In genomic region chr14:101597096-101597715, GRCm38 (mm10) we compare ENCODE assay signal across 21 mouse cellular contexts. TPM values are rescaled to one million over a fixed set of nuclear protein-coding genes. Genes with fewer than 3 reads are reported as not detected.
DNase-seq lines count a peak whose midpoint lies in the region; ATAC-seq and TF ChIP-seq lines count a peak whose summit lies in the region.
"Had no signal": no experiment of that assay in that cellular context is flagged by ENCODE, and none has a peak within 500 bp of the region (broad histone marks: within the 10 kb centered on the region; RNA-seq: fewer than 3 reads in every experiment).

No protein-coding gene starts in this region.

- H3K27ac ChIP-seq in forebrain, embryonic 11.5 days (ENCODE audit: low read depth, low read length) = no peak overlapping the region
- no peak overlapping the region for H3K27ac ChIP-seq in forebrain, postnatal 0 days (ENCODE audit: low read depth, low read length)
- H3K27ac ChIP-seq in kidney, postnatal 0 days = no peak overlapping the region
- H3K27ac ChIP-seq in kidney, embryonic 15.5 days = no peak overlapping the region
- no peak overlapping the region for H3K27ac ChIP-seq in midbrain, embryonic 13.5 days
- no peak overlapping the region for H3K27ac ChIP-seq in midbrain, embryonic 16.5 days (ENCODE audit: low read length)
- H3K27ac ChIP-seq: left cerebral cortex, adult 2 months; neural tube, embryonic 12.5 days had no signal

- 86% methylated on average over 12 of the region's 14 CpGs for WGBS in forebrain, embryonic 11.5 days
- WGBS in forebrain, postnatal 0 days = 89% methylated on average over 11 of the region's 14 CpGs
- WGBS in kidney, postnatal 0 days = 89% methylated on average over 13 of the region's 14 CpGs
- 89% methylated on average over 13 of the region's 14 CpGs for WGBS in kidney, embryonic 15.5 days
- WGBS in midbrain, embryonic 13.5 days = 89% methylated on average over 11 of the region's 14 CpGs
- 94% methylated on average over 12 of the region's 14 CpGs for WGBS in midbrain, embryonic 16.5 days

- H3K4me2 ChIP-seq in forebrain, embryonic 11.5 days (ENCODE audit: low read depth, low read length, severe bottlenecking) = no peak overlapping the region
- no peak overlapping the region for H3K4me2 ChIP-seq in forebrain, postnatal 0 days (ENCODE audit: low read depth)
- no peak overlapping the region for H3K4me2 ChIP-seq in kidney, postnatal 0 days (ENCODE audit: low read length)
- H3K4me2 ChIP-seq in kidney, embryonic 15.5 days = no peak overlapping the region
- H3K4me2 ChIP-seq in midbrain, embryonic 13.5 days (replicated peaks) = no peak overlapping the region
- H3K4me2 ChIP-seq in midbrain, embryonic 16.5 days (ENCODE audit: low read length) = no peak overlapping the region
- H3K4me2 ChIP-seq: liver, embryonic 11.5 days; neural tube, embryonic 12.5 days had no signal

- no peak overlapping the region for H3K4me3 ChIP-seq in forebrain, embryonic 11.5 days (ENCODE audit: low read depth, low read length)
- H3K4me3 ChIP-seq in forebrain, postnatal 0 days (ENCODE audit: low read depth, low read length) = no peak overlapping the region
- H3K4me3 ChIP-seq in kidney, postnatal 0 days (replicated peaks; ENCODE audit: low read depth, low read length) = no peak overlapping the region
- H3K4me3 ChIP-seq in kidney, embryonic 15.5 days (replicated peaks) = no peak overlapping the region
- no peak overlapping the region for H3K4me3 ChIP-seq in midbrain, embryonic 13.5 days (replicated peaks)
- H3K4me3 ChIP-seq in midbrain, embryonic 16.5 days (ENCODE audit: low read depth, low read length) = no peak overlapping the region
- H3K4me3 ChIP-seq: erythroblast, embryonic 14.5 days; left cerebral cortex, adult 2 months; neural tube, embryonic 12.5 days had no signal

- ATAC-seq in forebrain, embryonic 11.5 days (replicated peaks; ENCODE audit: low FRiP score) = peak; percentile 31; the same call in 1 of the 2 replicates
- ATAC-seq in forebrain, postnatal 0 days = no peak
- ATAC-seq in kidney, postnatal 0 days (replicated peaks; ENCODE audit: low FRiP score, low read depth) = 0 out of 2 replicates have a peak, but pooled peaks have one; percentile 11
- ATAC-seq in kidney, embryonic 15.5 days (replicated peaks; ENCODE audit: low FRiP score) = no peak
- ATAC-seq in midbrain, embryonic 13.5 days = 0 out of 2 replicates have a peak, but pooled peaks have one; percentile 24
- ATAC-seq in midbrain, embryonic 16.5 days = no peak
- ATAC-seq: forebrain, embryonic 16.5 days had no signal

- no peaks in the 10 kb centered on the region for H3K4me1 ChIP-seq in forebrain, embryonic 11.5 days (replicated peaks; ENCODE audit: control insufficient read depth, insufficient read depth, low read length)
- H3K4me1 ChIP-seq in forebrain, postnatal 0 days (ENCODE audit: insufficient read depth) = no peaks in the 10 kb centered on the region
- 0 out of 2 replicates have a peak, but pooled peaks cover 4% of the 10 kb centered on the region for H3K4me1 ChIP-seq in kidney, postnatal 0 days (replicated peaks; ENCODE audit: insufficient read depth, low read length)
- peaks cover 10% of the 10 kb centered on the region; the same call in 1 of the 2 replicates for H3K4me1 ChIP-seq in kidney, embryonic 15.5 days
- no peaks in the 10 kb centered on the region for H3K4me1 ChIP-seq in midbrain, embryonic 13.5 days (replicated peaks)
- no peaks in the 10 kb centered on the region for H3K4me1 ChIP-seq in midbrain, embryonic 16.5 days (ENCODE audit: control insufficient read depth, insufficient read depth, low read length)
- H3K4me1 ChIP-seq: neural tube, embryonic 12.5 days had no signal

- no peaks in the 10 kb centered on the region for H3K36me3 ChIP-seq in forebrain, embryonic 11.5 days (ENCODE audit: control insufficient read depth, insufficient read depth, low read length)
- H3K36me3 ChIP-seq in forebrain, postnatal 0 days (ENCODE audit: insufficient read depth) = no peaks in the 10 kb centered on the region
- no peaks in the 10 kb centered on the region for H3K36me3 ChIP-seq in kidney, postnatal 0 days (ENCODE audit: insufficient read depth, low read length)
- H3K36me3 ChIP-seq in kidney, embryonic 15.5 days = no peaks in the 10 kb centered on the region
- no peaks in the 10 kb centered on the region for H3K36me3 ChIP-seq in midbrain, embryonic 13.5 days
- no peaks in the 10 kb centered on the region for H3K36me3 ChIP-seq in midbrain, embryonic 16.5 days (ENCODE audit: control insufficient read depth, insufficient read depth, low read length)
- H3K36me3 ChIP-seq: neural tube, embryonic 12.5 days had no signal

- no peak for TF ChIP-seq CTCF in forebrain, postnatal 0 days (IDR thresholded peaks at IDR 0.05; ENCODE audit: low read depth)
- TF ChIP-seq CTCF in kidney, postnatal 0 days (IDR thresholded peaks at IDR 0.05; ENCODE audit: low read depth) = no peak

- H3K9me3 ChIP-seq in forebrain, embryonic 11.5 days (ENCODE audit: control insufficient read depth, low read length) = no peaks in the 10 kb centered on the region
- no peaks in the 10 kb centered on the region for H3K9me3 ChIP-seq in forebrain, postnatal 0 days (ENCODE audit: low read length)
- H3K9me3 ChIP-seq in kidney, postnatal 0 days (replicated peaks; ENCODE audit: low read length) = no peaks in the 10 kb centered on the region
- no peaks in the 10 kb centered on the region for H3K9me3 ChIP-seq in kidney, embryonic 15.5 days (replicated peaks)
- H3K9me3 ChIP-seq in midbrain, embryonic 13.5 days = no peaks in the 10 kb centered on the region
- no peaks in the 10 kb centered on the region for H3K9me3 ChIP-seq in midbrain, embryonic 16.5 days (replicated peaks; ENCODE audit: control insufficient read depth, low read length, poor library complexity, severe bottlenecking)
- H3K9me3 ChIP-seq: neural tube, embryonic 12.5 days had no signal

- H3K27me3 ChIP-seq in forebrain, embryonic 11.5 days (ENCODE audit: control insufficient read depth, insufficient read depth, low read length) = no peaks in the 10 kb centered on the region
- H3K27me3 ChIP-seq in forebrain, postnatal 0 days (ENCODE audit: insufficient read depth, low read length) = no peaks in the 10 kb centered on the region
- no peaks in the 10 kb centered on the region for H3K27me3 ChIP-seq in kidney, postnatal 0 days (ENCODE audit: insufficient read depth, low read length)
- H3K27me3 ChIP-seq in kidney, embryonic 15.5 days = no peaks in the 10 kb centered on the region
- no peaks in the 10 kb centered on the region for H3K27me3 ChIP-seq in midbrain, embryonic 13.5 days
- no peaks in the 10 kb centered on the region for H3K27me3 ChIP-seq in midbrain, embryonic 16.5 days (ENCODE audit: control insufficient read depth, insufficient read depth, low read depth, low read length)
- H3K27me3 ChIP-seq: CH12.LX; neural tube, embryonic 12.5 days had no signal

- H3K9ac ChIP-seq in forebrain, embryonic 11.5 days (ENCODE audit: low read length) = no peak overlapping the region
- no peak overlapping the region for H3K9ac ChIP-seq in forebrain, postnatal 0 days
- no peak overlapping the region for H3K9ac ChIP-seq in kidney, postnatal 0 days (ENCODE audit: low read depth, low read length)
- H3K9ac ChIP-seq in kidney, embryonic 15.5 days = no peak overlapping the region
- H3K9ac ChIP-seq in midbrain, embryonic 13.5 days (replicated peaks) = no peak overlapping the region
- H3K9ac ChIP-seq in midbrain, embryonic 16.5 days (ENCODE audit: low read depth, low read length) = no peak overlapping the region
- H3K9ac ChIP-seq: neural tube, embryonic 12.5 days had no signal

- DNase-seq in forebrain, embryonic 11.5 days (ENCODE audit: low spot score) = no peak
- DNase-seq in forebrain, postnatal 0 days = no peak
- no peak for DNase-seq in kidney, postnatal 0 days (ENCODE audit: low spot score)
- DNase-seq in layer of hippocampus, postnatal 10 days (ENCODE audit: low spot score in 2 of 2) = no peak
- DNase-seq: adrenal gland, postnatal 25 days; cerebellum, adult 18-20 months; cerebellum, postnatal 36 days; gastrocnemius, postnatal 36 days; kidney, adult 11 months; kidney, postnatal 25 days; left cerebral cortex, postnatal 4 days; thymus, adult 18-20 months had no signal

RNA-seq across cellular contexts. Expression of gene Tbc1d4, which starts 11.8 kb away (rescaled TPM):
- 5.5 and 6.8 TPM in 2 replicates for polyA plus RNA-seq in forebrain, embryonic 11.5 days (2014; fragmentation: Nextera tagmentation; extraction: Ambion mirVana)
- total RNA-seq in forebrain, postnatal 0 days (2014; rRNA removed) = 10.8 and 14.7 TPM in 2 replicates
- polyA plus RNA-seq in forebrain, postnatal 0 days (2015; fragmentation: Nextera tagmentation; extraction: Ambion mirVana) = 5.2 and 6.9 TPM in 2 replicates
- 15.9 and 16.3 TPM in 2 replicates for polyA plus RNA-seq in kidney, postnatal 0 days (2015; fragmentation: Nextera tagmentation; extraction: Ambion mirVana)
- 20.1 and 20.4 TPM in 2 replicates for polyA plus RNA-seq in kidney, embryonic 15.5 days (2015; fragmentation: Nextera tagmentation; extraction: Ambion mirVana)
- polyA plus RNA-seq in midbrain, embryonic 13.5 days (2015; fragmentation: Nextera tagmentation; extraction: Ambion mirVana) = 6.5 and 7.0 TPM in 2 replicates
- 8.1 and 9.4 TPM in 2 replicates for polyA plus RNA-seq in midbrain, embryonic 16.5 days (2015; fragmentation: Nextera tagmentation; extraction: Ambion mirVana)
- 1 to 10 TPM; 8.0 to 8.1 TPM for total RNA-seq in layer of hippocampus, postnatal 10 days (2021)

RNA-seq across cellular contexts. Expression of gene Commd6, which starts 43.3 kb away (rescaled TPM):
- 110 and 113 TPM in 2 replicates for polyA plus RNA-seq in forebrain, embryonic 11.5 days (2014; fragmentation: Nextera tagmentation; extraction: Ambion mirVana)
- total RNA-seq in forebrain, postnatal 0 days (2014; rRNA removed) = 44.9 and 49.5 TPM in 2 replicates
- 71.4 and 72.4 TPM in 2 replicates for polyA plus RNA-seq in forebrain, postnatal 0 days (2015; fragmentation: Nextera tagmentation; extraction: Ambion mirVana)
- 110 and 113 TPM in 2 replicates for polyA plus RNA-seq in kidney, postnatal 0 days (2015; fragmentation: Nextera tagmentation; extraction: Ambion mirVana)
- polyA plus RNA-seq in kidney, embryonic 15.5 days (2015; fragmentation: Nextera tagmentation; extraction: Ambion mirVana) = 93.3 and 107 TPM in 2 replicates
- polyA plus RNA-seq in midbrain, embryonic 13.5 days (2015; fragmentation: Nextera tagmentation; extraction: Ambion mirVana) = 102 and 107 TPM in 2 replicates
- 84.8 and 92.2 TPM in 2 replicates for polyA plus RNA-seq in midbrain, embryonic 16.5 days (2015; fragmentation: Nextera tagmentation; extraction: Ambion mirVana)
- 10 to 100 TPM; 58.2 to 62.1 TPM for total RNA-seq in layer of hippocampus, postnatal 10 days (2021)

RNA-seq across cellular contexts. Expression of gene Uchl3, which starts 56.6 kb away (rescaled TPM):
- 172 and 174 TPM in 2 replicates for polyA plus RNA-seq in forebrain, embryonic 11.5 days (2014; fragmentation: Nextera tagmentation; extraction: Ambion mirVana)
- 101 and 112 TPM in 2 replicates for total RNA-seq in forebrain, postnatal 0 days (2014; rRNA removed)
- polyA plus RNA-seq in forebrain, postnatal 0 days (2015; fragmentation: Nextera tagmentation; extraction: Ambion mirVana) = 273 and 332 TPM in 2 replicates
- polyA plus RNA-seq in kidney, postnatal 0 days (2015; fragmentation: Nextera tagmentation; extraction: Ambion mirVana) = 132 and 135 TPM in 2 replicates
- 143 and 152 TPM in 2 replicates for polyA plus RNA-seq in kidney, embryonic 15.5 days (2015; fragmentation: Nextera tagmentation; extraction: Ambion mirVana)
- 234 and 260 TPM in 2 replicates for polyA plus RNA-seq in midbrain, embryonic 13.5 days (2015; fragmentation: Nextera tagmentation; extraction: Ambion mirVana)
- polyA plus RNA-seq in midbrain, embryonic 16.5 days (2015; fragmentation: Nextera tagmentation; extraction: Ambion mirVana) = 280 and 301 TPM in 2 replicates
- total RNA-seq in layer of hippocampus, postnatal 10 days (2021) = 10 to 100 TPM; 75.7 to 85.6 TPM

Comparison
In these comparisons a context has a peak if more than half of its experiments do, and no peak if none do; other contexts are left out.
1. ATAC-seq: peak in forebrain, embryonic 11.5 days (single experiment), kidney, postnatal 0 days (single experiment) and midbrain, embryonic 13.5 days (single experiment); none in forebrain, postnatal 0 days (single experiment), kidney, embryonic 15.5 days (single experiment) and midbrain, embryonic 16.5 days (single experiment).